In genomic region chr7:137883701-137884100, GRCm38 (mm10) we compare ENCODE assay signal across 24 mouse cellular contexts.
DNase-seq lines count a peak whose midpoint lies in the region; ATAC-seq and TF ChIP-seq lines count a peak whose summit lies in the region.
"Had no signal": no experiment of that assay in that cellular context is flagged by ENCODE, and none has a peak within 500 bp of the region (broad histone marks: within the 10 kb centered on the region; RNA-seq: fewer than 3 reads in every experiment).

No protein-coding gene starts in this region.

- H3K4me1 ChIP-seq in heart, embryonic 10.5 days: no peaks in the 10 kb centered on the region
- H3K4me1 ChIP-seq in lung, embryonic 14.5 days (ENCODE audit: insufficient read depth): no peaks in the 10 kb centered on the region
- no peaks in the 10 kb centered on the region for H3K4me1 ChIP-seq in lung, adult 2 months (ENCODE audit: control insufficient read depth, insufficient read depth, low read length)
- H3K4me1 ChIP-seq: embryonic facial prominence, embryonic 15.5 days had no signal

- H3K4me3 ChIP-seq in heart, embryonic 10.5 days: no peak overlapping the region
- H3K4me3 ChIP-seq in lung, embryonic 14.5 days (ENCODE audit: low read depth, low read length): no peak overlapping the region
- H3K4me3 ChIP-seq in lung, adult 2 months (replicated peaks; ENCODE audit: extremely low read depth, low read depth, low read length): no peak overlapping the region
- H3K4me3 ChIP-seq: embryonic facial prominence, embryonic 13.5 days; embryonic facial prominence, embryonic 15.5 days; erythroblast, embryonic 14.5 days; forebrain, embryonic 10.5 days; forebrain, embryonic 12.5 days had no signal

- peak; percentile 43 for DNase-seq in heart, embryonic 10.5 days (ENCODE audit: low spot score)
- DNase-seq in heart, postnatal 4 days: no peak
- DNase-seq in lung, embryonic 14.5 days: peak; percentile 21
- no peak for DNase-seq in lung, adult 2 months
- peak; percentile 19 for DNase-seq in Muller cell, postnatal 12 days (ENCODE audit: inconsistent ontology term)
- DNase-seq in brain, adult 2 months (ENCODE audit: low read depth, low spot score): peak; percentile 50
- no peak for DNase-seq in thymus, postnatal 14 days
- DNase-seq: adrenal gland, adult 8-10 months; adrenal gland, postnatal 14 days; adrenal gland, postnatal 36 days; cerebellum, adult 11 months; cerebellum, adult 18-20 months; cerebellum, adult 8-10 months; cerebellum, adult 9-11 months; cerebellum, postnatal 36 days had no signal

- no peak overlapping the region for H3K9ac ChIP-seq in lung, embryonic 14.5 days
- H3K9ac ChIP-seq: embryonic facial prominence, embryonic 13.5 days; embryonic facial prominence, embryonic 15.5 days; forebrain, embryonic 12.5 days had no signal

- no peaks in the 10 kb centered on the region for H3K9me3 ChIP-seq in heart, embryonic 10.5 days
- H3K9me3 ChIP-seq in lung, embryonic 14.5 days (ENCODE audit: low read depth, low read length): no peaks in the 10 kb centered on the region
- H3K9me3 ChIP-seq: embryonic facial prominence, embryonic 13.5 days; embryonic facial prominence, embryonic 15.5 days; forebrain, embryonic 10.5 days; forebrain, embryonic 12.5 days had no signal

- no peaks in the 10 kb centered on the region for H3K27me3 ChIP-seq in heart, embryonic 10.5 days (ENCODE audit: insufficient read depth, poor library complexity, severe bottlenecking)
- no peaks in the 10 kb centered on the region for H3K27me3 ChIP-seq in lung, embryonic 14.5 days (ENCODE audit: insufficient read depth, low read length)
- H3K27me3 ChIP-seq: embryonic facial prominence, embryonic 13.5 days; embryonic facial prominence, embryonic 15.5 days; forebrain, embryonic 12.5 days; Patski had no signal

- 77% methylated on average over 4 of the region's 4 CpGs for WGBS in heart, embryonic 10.5 days
- 42% methylated on average over 4 of the region's 4 CpGs for WGBS in lung, embryonic 14.5 days
- WGBS in lung, adult 2 months: 56% methylated on average over 4 of the region's 4 CpGs

- no peaks in the 10 kb centered on the region for H3K36me3 ChIP-seq in heart, embryonic 10.5 days
- H3K36me3 ChIP-seq in lung, embryonic 14.5 days (ENCODE audit: insufficient read depth): no peaks in the 10 kb centered on the region
- H3K36me3 ChIP-seq: embryonic facial prominence, embryonic 13.5 days; embryonic facial prominence, embryonic 15.5 days; forebrain, embryonic 10.5 days; forebrain, embryonic 12.5 days had no signal

- no peak for ATAC-seq in lung, embryonic 14.5 days (ENCODE audit: insufficient read depth)
- ATAC-seq: activated CD4-positive, CD25-positive, alpha-beta regulatory T cell, adult 4 months; forebrain, embryonic 14.5 days; forebrain, embryonic 16.5 days; Patski had no signal

- no peak overlapping the region for H3K27ac ChIP-seq in heart, embryonic 10.5 days
- H3K27ac ChIP-seq in lung, embryonic 14.5 days (ENCODE audit: low read depth): no peak overlapping the region
- H3K27ac ChIP-seq: embryonic facial prominence, embryonic 13.5 days; embryonic facial prominence, embryonic 15.5 days; forebrain, embryonic 10.5 days; forebrain, embryonic 12.5 days had no signal

- no peak for TF ChIP-seq POLR2A in lung, adult 2 months (IDR thresholded peaks at IDR 0.05; ENCODE audit: borderline replicate concordance, extremely low read depth, low read depth, low read length)

- no peak overlapping the region for H3K4me2 ChIP-seq in lung, embryonic 14.5 days
- H3K4me2 ChIP-seq: embryonic facial prominence, embryonic 13.5 days; embryonic facial prominence, embryonic 15.5 days; forebrain, embryonic 12.5 days had no signal

- TF ChIP-seq CTCF in lung, embryonic 14.5 days (IDR thresholded peaks at IDR 0.05; ENCODE audit: low read depth): no peak
- TF ChIP-seq CTCF in lung, adult 2 months (IDR thresholded peaks at IDR 0.05; ENCODE audit: insufficient read depth, low read length): no peak

Comparison
In these comparisons a context has a peak if more than half of its experiments do, and no peak if none do; other contexts are left out.
1. DNase-seq: peak in heart, embryonic 10.5 days (single experiment), lung, embryonic 14.5 days (single experiment), Muller cell, postnatal 12 days (single experiment) and brain, adult 2 months (single experiment); none in heart, postnatal 4 days (single experiment), lung, adult 2 months (single experiment) and thymus, postnatal 14 days (single experiment).